Mouse (Mus musculus): ENCODE results near the gene Btbd11. TPM values are rescaled to one million over a fixed set of nuclear protein-coding genes. Genes with fewer than 3 reads are reported as not detected.

Gene Btbd11
- total and polyA plus RNA-seq, 3 experiments = 10.1 to 18.5 (median 15.4) TPM

GRCm38 (mm10) chr10:85347171-85347570, 39.4 kb upstream of the Btbd11 start:
- TF ChIP-seq JUND (conservative IDR thresholded peaks at IDR 0.05; ENCODE audit: low read depth, low read length) = no peak
- TF ChIP-seq E2F4 (IDR thresholded peaks at IDR 0.05; ENCODE audit: insufficient replicate concordance, low read depth, low read length) = no peak
- TF ChIP-seq CHD2 (IDR thresholded peaks at IDR 0.05; ENCODE audit: low read length) = no peak
- no peak for TF ChIP-seq ETS1 (conservative IDR thresholded peaks at IDR 0.05; ENCODE audit: low read depth, low read length)
- no peak for TF ChIP-seq EP300 (IDR thresholded peaks at IDR 0.05; ENCODE audit: low read length)
- TF ChIP-seq POLR2A (IDR thresholded peaks at IDR 0.05; ENCODE audit: low read depth, low read length) = no peak
- no peak for TF ChIP-seq UBTF (IDR thresholded peaks at IDR 0.05; ENCODE audit: low read depth, low read length)
- no peak for TF ChIP-seq JUN (IDR thresholded peaks at IDR 0.05; ENCODE audit: insufficient read depth, low read depth, low read length)
- no peak for TF ChIP-seq BHLHE40 (IDR thresholded peaks at IDR 0.05; ENCODE audit: low read depth, low read length)
- no peak for TF ChIP-seq POLR2AphosphoS2 (IDR thresholded peaks at IDR 0.05; ENCODE audit: low read depth, low read length)
- no peak for TF ChIP-seq RCOR1 (conservative IDR thresholded peaks at IDR 0.05; ENCODE audit: low read depth, low read length)
- TF ChIP-seq MEF2A (IDR thresholded peaks at IDR 0.05; ENCODE audit: borderline replicate concordance, low read depth, low read length) = no peak
- TF ChIP-seq MYC (IDR thresholded peaks at IDR 0.05; ENCODE audit: low read depth, low read length) = no peak
- H3K27ac ChIP-seq (ENCODE audit: insufficient read depth, low read depth) = no peak overlapping the region
- no peak overlapping the region for H3K4me3 ChIP-seq (replicated peaks in 1 of 3; ENCODE audit: low read depth in 2 of 3, low read length in 2 of 3, poor library complexity in 1 of 3)
- no peak overlapping the region for H3K9ac ChIP-seq (ENCODE audit: insufficient read depth, low read depth)
- H3K4me2 ChIP-seq (ENCODE audit: insufficient read depth, low read depth, poor library complexity, severe bottlenecking) = no peak overlapping the region
- H3K36me3 ChIP-seq (replicated peaks in 1 of 2; ENCODE audit: control insufficient read depth in 1 of 2, insufficient read depth in 1 of 2, low read length in 1 of 2) = no peaks in the 10 kb centered on the region
- peaks cover 4% of the 10 kb centered on the region for H3K9me3 ChIP-seq (replicated peaks; ENCODE audit: low read length)
- no peaks in the 10 kb centered on the region for H3K79me2 ChIP-seq (replicated peaks; ENCODE audit: control insufficient read depth, extremely low read depth, insufficient read depth, poor library complexity, severe bottlenecking)
- no peaks in the 10 kb centered on the region for H3K4me1 ChIP-seq (ENCODE audit: control insufficient read depth in 1 of 2, insufficient read depth in 2 of 2)
- no peaks in the 10 kb centered on the region for H3K27me3 ChIP-seq (replicated peaks)
- in situ Hi-C loops (cut with MboI; ENCODE audit: low pct_ligation_motif_present, low pct_unique_long_range_greater_than_20kb, low sequenced_read_pairs) (no loop called here), dilution Hi-C loops (cut with MboI; ENCODE audit: extremely low pct_ligation_motif_present, extremely low pct_unique_long_range_greater_than_20kb, low sequenced_read_pairs) (no loop called here)
- DNase-seq (ENCODE audit: extremely low read depth) = no peak

- no peak overlapping the region for H3K9ac ChIP-seq (ENCODE audit: insufficient read depth, low read depth)
- DNase-seq (ENCODE audit: extremely low read depth) = no peak
- H3K9me3 ChIP-seq (replicated peaks; ENCODE audit: low read length) = peaks cover 4% of the 10 kb centered on the region
- H3K79me2 ChIP-seq (replicated peaks; ENCODE audit: control insufficient read depth, extremely low read depth, insufficient read depth, poor library complexity, severe bottlenecking) = no peaks in the 10 kb centered on the region
- no peak for TF ChIP-seq USF2 (conservative IDR thresholded peaks at IDR 0.05; ENCODE audit: low read depth, low read length)
- no peak for TF ChIP-seq HCFC1 (IDR thresholded peaks at IDR 0.05; ENCODE audit: low read depth, low read length)
- no peak for TF ChIP-seq ZKSCAN1 (IDR thresholded peaks at IDR 0.05; ENCODE audit: borderline replicate concordance, low read depth, low read length)
- TF ChIP-seq UBTF (IDR thresholded peaks at IDR 0.05; ENCODE audit: low read depth, low read length) = no peak
- TF ChIP-seq EP300 (IDR thresholded peaks at IDR 0.05; ENCODE audit: low read length) = no peak
- TF ChIP-seq ETS1 (conservative IDR thresholded peaks at IDR 0.05; ENCODE audit: low read depth, low read length) = no peak
- H3K27ac ChIP-seq (ENCODE audit: insufficient read depth, low read depth) = no peak overlapping the region
- in situ Hi-C loops (cut with MboI; ENCODE audit: low pct_ligation_motif_present, low pct_unique_long_range_greater_than_20kb, low sequenced_read_pairs) = no loop called here
- no peaks in the 10 kb centered on the region for H3K36me3 ChIP-seq (replicated peaks in 1 of 2; ENCODE audit: control insufficient read depth in 1 of 2, insufficient read depth in 1 of 2, low read length in 1 of 2)
- no peaks in the 10 kb centered on the region for H3K27me3 ChIP-seq (replicated peaks)
- H3K4me3 ChIP-seq (replicated peaks in 1 of 3; ENCODE audit: low read depth in 2 of 3, low read length in 2 of 3, poor library complexity in 1 of 3) = no peak overlapping the region
- peaks cover 4 to 7% of the 10 kb centered on the region in 2 experiments; a peak in 3 of 4 replicates for H3K4me1 ChIP-seq (ENCODE audit: control insufficient read depth in 1 of 2, insufficient read depth in 2 of 2)
- dilution Hi-C loops (cut with MboI; ENCODE audit: extremely low pct_ligation_motif_present, extremely low pct_unique_long_range_greater_than_20kb, low sequenced_read_pairs) = no loop called here
- H3K4me2 ChIP-seq (ENCODE audit: insufficient read depth, low read depth, poor library complexity, severe bottlenecking) = no peak overlapping the region
These were observed 34.1 kb upstream of the Btbd11 start for GRCm38 (mm10) chr10:85352505-85352904.

All from CH12.LX (cell line).